In genomic region chr5:33056126-33056765, GRCm38 (mm10) we compare ENCODE assay signal across 25 mouse cellular contexts. TPM values are rescaled to one million over a fixed set of nuclear protein-coding genes. Genes with fewer than 3 reads are reported as not detected.
DNase-seq lines count a peak whose midpoint lies in the region; ATAC-seq and TF ChIP-seq lines count a peak whose summit lies in the region.
"Had no signal": no experiment of that assay in that cellular context is flagged by ENCODE, and none has a peak within 500 bp of the region (broad histone marks: within the 10 kb centered on the region; RNA-seq: fewer than 3 reads in every experiment).

No protein-coding gene starts in this region.

- H3K27me3 ChIP-seq in liver, adult 2 months (ENCODE audit: control insufficient read depth, insufficient read depth, low read length): no peaks in the 10 kb centered on the region
- H3K27me3 ChIP-seq in liver, embryonic 11.5 days (replicated peaks; ENCODE audit: control insufficient read depth, insufficient read depth, low read length): 0 out of 2 replicates have a peak, but pooled peaks cover 2% of the 10 kb centered on the region
- no peaks in the 10 kb centered on the region for H3K27me3 ChIP-seq in kidney, embryonic 15.5 days
- H3K27me3 ChIP-seq in hindbrain, embryonic 13.5 days: no peaks in the 10 kb centered on the region
- H3K27me3 ChIP-seq in forebrain, embryonic 10.5 days (ENCODE audit: poor library complexity, severe bottlenecking): no peaks in the 10 kb centered on the region; the same call in 1 of the 2 replicates
- H3K27me3 ChIP-seq: forebrain, embryonic 15.5 days had no signal

- peak; percentile 92 for DNase-seq in liver, adult 2 months (ENCODE audit: extremely low read depth, low read depth, low spot score)
- DNase-seq in liver, embryonic 11.5 days (ENCODE audit: low spot score): no peak
- peak; percentile 84 for DNase-seq in kidney, postnatal 14 days
- no peak for DNase-seq in thymus, postnatal 0 days (ENCODE audit: low spot score)
- DNase-seq in forebrain, embryonic 10.5 days (ENCODE audit: extremely low spot score, low spot score): no peak
- DNase-seq: adrenal gland, postnatal 14 days; cerebellum, adult 11-12 months; cerebellum, adult 9-10 months; cerebellum, postnatal 36 days; gastrocnemius, postnatal 36 days; heart, adult 18-20 months; heart, postnatal 10 days had no signal

- no peak for TF ChIP-seq CTCF in liver, adult 2 months (IDR thresholded peaks at IDR 0.05; ENCODE audit: low read depth, low read length)

- no peaks in the 10 kb centered on the region for H3K36me3 ChIP-seq in liver, adult 2 months (ENCODE audit: control insufficient read depth, insufficient read depth, low read length)
- no peaks in the 10 kb centered on the region for H3K36me3 ChIP-seq in liver, embryonic 11.5 days (ENCODE audit: control insufficient read depth, insufficient read depth, low read length)
- H3K36me3 ChIP-seq in kidney, embryonic 15.5 days: no peaks in the 10 kb centered on the region
- H3K36me3 ChIP-seq in hindbrain, embryonic 13.5 days: no peaks in the 10 kb centered on the region
- H3K36me3 ChIP-seq in forebrain, embryonic 10.5 days (replicated peaks): no peaks in the 10 kb centered on the region
- H3K36me3 ChIP-seq: embryonic facial prominence, embryonic 10.5 days; forebrain, embryonic 15.5 days; heart, embryonic 10.5 days had no signal

- no peak for TF ChIP-seq POLR2A in liver, adult 2 months (IDR thresholded peaks at IDR 0.05; ENCODE audit: extremely low read depth, insufficient read depth, low read length)

- no peaks in the 10 kb centered on the region for H3K79me2 ChIP-seq in liver, adult 2 months (ENCODE audit: control insufficient read depth, insufficient read depth, low read length)

- no peak overlapping the region for H3K9ac ChIP-seq in liver, adult 2 months (ENCODE audit: low read depth, low read length)
- no peak overlapping the region for H3K9ac ChIP-seq in liver, embryonic 11.5 days (ENCODE audit: low read depth, low read length)
- no peak overlapping the region for H3K9ac ChIP-seq in kidney, embryonic 15.5 days
- no peak overlapping the region for H3K9ac ChIP-seq in hindbrain, embryonic 13.5 days
- H3K9ac ChIP-seq: forebrain, embryonic 15.5 days; hindbrain, embryonic 14.5 days had no signal

- no peaks in the 10 kb centered on the region for H3K9me3 ChIP-seq in liver, embryonic 11.5 days (ENCODE audit: control insufficient read depth, low read length)
- no peaks in the 10 kb centered on the region for H3K9me3 ChIP-seq in kidney, embryonic 15.5 days (replicated peaks)
- no peaks in the 10 kb centered on the region for H3K9me3 ChIP-seq in hindbrain, embryonic 13.5 days
- no peaks in the 10 kb centered on the region for H3K9me3 ChIP-seq in forebrain, embryonic 10.5 days
- H3K9me3 ChIP-seq: embryonic facial prominence, embryonic 10.5 days; forebrain, embryonic 15.5 days; heart, embryonic 10.5 days had no signal

- ATAC-seq in liver, embryonic 11.5 days (replicated peaks; ENCODE audit: low FRiP score): no peak
- ATAC-seq in kidney, embryonic 15.5 days (replicated peaks; ENCODE audit: low FRiP score): peak; percentile 49; the same call in 1 of the 2 replicates
- ATAC-seq in hindbrain, embryonic 13.5 days (ENCODE audit: low FRiP score): no peak
- ATAC-seq: activated CD4-positive, CD25-positive, alpha-beta regulatory T cell, adult 4 months; forebrain, embryonic 15.5 days; Patski had no signal

- H3K4me3 ChIP-seq in liver, adult 2 months (ENCODE audit: insufficient read depth, low read depth, low read length): no peak overlapping the region
- H3K4me3 ChIP-seq in liver, embryonic 11.5 days (ENCODE audit: low read depth, low read length): no peak overlapping the region
- no peak overlapping the region for H3K4me3 ChIP-seq in kidney, embryonic 15.5 days (replicated peaks)
- no peak overlapping the region for H3K4me3 ChIP-seq in hindbrain, embryonic 13.5 days
- no peak overlapping the region for H3K4me3 ChIP-seq in forebrain, embryonic 10.5 days
- H3K4me3 ChIP-seq: embryonic facial prominence, embryonic 10.5 days; forebrain, embryonic 15.5 days; heart, embryonic 10.5 days had no signal

- H3K4me2 ChIP-seq in liver, embryonic 11.5 days: no peak overlapping the region
- no peak overlapping the region for H3K4me2 ChIP-seq in kidney, embryonic 15.5 days
- H3K4me2 ChIP-seq in hindbrain, embryonic 13.5 days: no peak overlapping the region
- H3K4me2 ChIP-seq: forebrain, embryonic 15.5 days; hindbrain, embryonic 14.5 days had no signal

- WGBS in liver, adult 2 months: 29% methylated on average over 10 of the region's 10 CpGs
- 75% methylated on average over 10 of the region's 10 CpGs for WGBS in liver, embryonic 11.5 days
- 62% methylated on average over 10 of the region's 10 CpGs for WGBS in kidney, embryonic 15.5 days
- WGBS in hindbrain, embryonic 13.5 days: 89% methylated on average over 10 of the region's 10 CpGs
- 85% methylated on average over 10 of the region's 10 CpGs for WGBS in forebrain, embryonic 10.5 days

- H3K4me1 ChIP-seq in liver, adult 2 months (ENCODE audit: control insufficient read depth, insufficient read depth, low read length): peaks cover 3% of the 10 kb centered on the region; the same call in 1 of the 2 replicates
- no peaks in the 10 kb centered on the region for H3K4me1 ChIP-seq in liver, embryonic 11.5 days (replicated peaks; ENCODE audit: control insufficient read depth, insufficient read depth, low read length)
- H3K4me1 ChIP-seq in kidney, embryonic 15.5 days: no peaks in the 10 kb centered on the region
- no peaks in the 10 kb centered on the region for H3K4me1 ChIP-seq in hindbrain, embryonic 13.5 days (replicated peaks)
- no peaks in the 10 kb centered on the region for H3K4me1 ChIP-seq in forebrain, embryonic 10.5 days
- H3K4me1 ChIP-seq: embryonic facial prominence, embryonic 10.5 days; forebrain, embryonic 15.5 days; heart, embryonic 10.5 days had no signal

- peak overlapping the region; percentile 35 for H3K27ac ChIP-seq in liver, adult 2 months (replicated peaks; ENCODE audit: insufficient read depth, low read depth, low read length)
- H3K27ac ChIP-seq in liver, embryonic 11.5 days (ENCODE audit: low read depth, low read length): no peak overlapping the region
- peak overlapping the region; percentile 7; the same call in 1 of the 2 replicates for H3K27ac ChIP-seq in kidney, embryonic 15.5 days
- H3K27ac ChIP-seq in hindbrain, embryonic 13.5 days: no peak overlapping the region
- H3K27ac ChIP-seq in forebrain, embryonic 10.5 days: no peak overlapping the region
- H3K27ac ChIP-seq: embryonic facial prominence, embryonic 10.5 days; forebrain, embryonic 15.5 days; heart, embryonic 10.5 days; hindbrain, embryonic 14.5 days had no signal

RNA-seq across cellular contexts. Expression of gene Ywhah, which starts 37.6 kb away (rescaled TPM):
- 23.4 and 26.7 TPM in 2 replicates for total RNA-seq in liver, adult 2 months (2014; rRNA removed)
- polyA plus RNA-seq in liver, adult 2 months (2012; rRNA removed): 29.5 and 31.2 TPM in 2 replicates
- 361 and 380 TPM in 2 replicates for polyA plus RNA-seq in liver, embryonic 11.5 days (2014; fragmentation: Nextera tagmentation; extraction: Ambion mirVana)
- 362 and 374 TPM in 2 replicates for polyA plus RNA-seq in kidney, embryonic 15.5 days (2015; fragmentation: Nextera tagmentation; extraction: Ambion mirVana)
- polyA plus RNA-seq in hindbrain, embryonic 13.5 days (2015; fragmentation: Nextera tagmentation; extraction: Ambion mirVana): 613 and 627 TPM in 2 replicates
- polyA plus RNA-seq in thymus, postnatal 0 days (2015; fragmentation: Nextera tagmentation; extraction: Ambion mirVana): 361 and 380 TPM in 2 replicates
- polyA plus RNA-seq in forebrain, embryonic 10.5 days (2016; fragmentation: Nextera tagmentation; extraction: Ambion mirVana): 440 and 451 TPM in 2 replicates

RNA-seq across cellular contexts. Expression of gene Slc5a1, which starts 47.8 kb away (rescaled TPM):
- total RNA-seq in liver, adult 2 months (2014; rRNA removed): 0.34 and 0.55 TPM in 2 replicates
- 0.22 and 0.36 TPM in 2 replicates for polyA plus RNA-seq in liver, adult 2 months (2012; rRNA removed)
- not detected in 2 replicates for polyA plus RNA-seq in liver, embryonic 11.5 days (2014; fragmentation: Nextera tagmentation; extraction: Ambion mirVana)
- 11.2 and 11.3 TPM in 2 replicates for polyA plus RNA-seq in kidney, embryonic 15.5 days (2015; fragmentation: Nextera tagmentation; extraction: Ambion mirVana)
- polyA plus RNA-seq in hindbrain, embryonic 13.5 days (2015; fragmentation: Nextera tagmentation; extraction: Ambion mirVana): 0.04 TPM in 1 of 2 replicates, not detected in the other
- 0.12 and 0.38 TPM in 2 replicates for polyA plus RNA-seq in thymus, postnatal 0 days (2015; fragmentation: Nextera tagmentation; extraction: Ambion mirVana)
- polyA plus RNA-seq in forebrain, embryonic 10.5 days (2016; fragmentation: Nextera tagmentation; extraction: Ambion mirVana): 0.04 TPM in 1 of 2 replicates, not detected in the other
- total RNA-seq: adrenal gland, adult 18-20 months; gastrocnemius, adult 8-10 months; gastrocnemius, postnatal 36 days; hematopoietic stem cell, adult 5-6 weeks had no signal
- polyA plus RNA-seq: activated CD4-positive, CD25-positive, alpha-beta regulatory T cell, adult 4 months; forebrain, embryonic 11.5 days; forebrain, embryonic 15.5 days; heart, embryonic 10.5 days; heart, embryonic 14.5 days had no signal

Comparison
In these comparisons a context has a peak if more than half of its experiments do, and no peak if none do; other contexts are left out.
1. DNase-seq: peak in liver, adult 2 months (single experiment) and kidney, postnatal 14 days (single experiment); none in liver, embryonic 11.5 days (single experiment), thymus, postnatal 0 days (single experiment) and forebrain, embryonic 10.5 days (single experiment).
2. H3K27ac ChIP-seq: peak in liver, adult 2 months (single experiment) and kidney, embryonic 15.5 days (single experiment); none in liver, embryonic 11.5 days (single experiment), hindbrain, embryonic 13.5 days (single experiment) and forebrain, embryonic 10.5 days (single experiment).
3. RNA of gene Ywhah, which starts 37.6 kb away (polyA plus RNA-seq): 613 to 627 TPM in hindbrain, embryonic 13.5 days, 440 to 451 TPM in forebrain, embryonic 10.5 days, 362 to 374 TPM in kidney, embryonic 15.5 days, 361 to 380 TPM in liver, embryonic 11.5 days and 361 to 380 TPM in thymus, postnatal 0 days; 29.5 to 31.2 TPM in liver, adult 2 months; every median in the first group is over 10 times any median in the second.